Mouse (Mus musculus): ENCODE results near the gene Camk1d.

DNA sequence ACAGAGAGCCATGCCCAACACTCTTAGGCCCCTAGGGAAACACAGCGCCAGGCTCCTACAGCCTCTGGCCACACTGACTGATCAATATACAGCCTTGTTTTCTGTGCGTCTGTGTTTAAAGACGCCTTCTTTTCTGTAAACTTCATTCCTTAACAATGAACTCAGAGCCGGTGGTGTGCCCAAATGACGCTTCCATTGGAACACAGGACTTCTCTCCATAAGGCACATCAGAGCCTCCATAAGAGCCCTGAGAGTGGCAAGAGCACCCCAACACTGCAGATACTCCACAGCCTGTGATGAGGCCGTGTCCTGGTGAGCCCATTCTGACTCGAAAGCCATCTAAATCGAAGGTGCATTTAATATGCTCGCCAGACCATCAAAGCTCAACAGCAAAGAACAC, 50.8 kb downstream of the Camk1d start:
- TF ChIP-seq CTCF (IDR thresholded peaks at IDR 0.05; ENCODE audit: borderline replicate concordance, control insufficient read depth, extremely low read depth, insufficient read depth, low read length, poor library complexity) (no peak), POLR2A (IDR thresholded peaks at IDR 0.05; ENCODE audit: control insufficient read depth, extremely low read depth, insufficient read depth, low read length, poor library complexity) (no peak)
